Mouse (Mus musculus): Measurements from ENCODE around the gene Spg7. TPM values are rescaled to one million over a fixed set of nuclear protein-coding genes. Genes with fewer than 3 reads are reported as not detected.
A peak's percentile ranks its signal among the peaks of the same experiment; 100 is the strongest.

Spg7 gene
- polyA plus RNA-seq, 1 experiment from 2014 or later, result 51.8 TPM

- H3K4me1 ChIP-seq (replicated peaks; ENCODE audit: control insufficient read depth, insufficient read depth, low read length), result peaks cover 12% of the 10 kb centered on the region
- no peak for ATAC-seq
- no peaks in the 10 kb centered on the region for H3K36me3 ChIP-seq (ENCODE audit: control insufficient read depth, insufficient read depth)
- WGBS, result 82% methylated on average over 4 of the region's 4 CpGs
- H3K9ac ChIP-seq (replicated peaks; ENCODE audit: low read depth, low read length), result no peak overlapping the region
- H3K4me2 ChIP-seq (ENCODE audit: low read length), result no peak overlapping the region
- H3K9me3 ChIP-seq (ENCODE audit: control insufficient read depth, low read length), result no peaks in the 10 kb centered on the region
- H3K27me3 ChIP-seq (replicated peaks; ENCODE audit: control insufficient read depth, insufficient read depth, low read length), result no peaks in the 10 kb centered on the region
- no peak overlapping the region for H3K4me3 ChIP-seq (replicated peaks; ENCODE audit: low read length)
- H3K27ac ChIP-seq (ENCODE audit: low read length), result no peak overlapping the region
Observed at GRCm38 (mm10) chr8:123046706-123047105, 16.0 kb upstream of the Spg7 start.

DNA sequence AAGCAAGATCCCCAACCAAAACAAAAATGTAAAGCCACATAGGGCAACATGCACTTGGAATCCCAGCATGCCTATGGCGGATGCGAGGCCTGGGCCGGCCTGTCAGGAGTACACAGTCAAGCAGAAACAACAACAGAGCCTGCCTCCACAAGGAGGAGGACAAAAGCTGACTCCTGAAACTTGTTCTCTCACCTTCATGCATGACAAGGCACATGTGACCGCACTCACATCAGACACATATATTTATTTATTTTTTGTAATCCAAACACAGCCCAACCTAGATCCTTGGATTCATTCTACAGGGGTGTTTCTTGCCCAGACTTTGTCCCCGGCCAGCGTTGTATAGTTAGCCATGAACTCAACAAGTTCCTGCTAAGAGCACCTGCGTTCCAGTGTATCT is 14.9 kb upstream of the Spg7 start:
- Histone ChIP-seq H3K4me1 (replicated peaks; ENCODE audit: control insufficient read depth, insufficient read depth, low read length) (peaks cover 12% of the 10 kb centered on the region), H3K36me3 (ENCODE audit: control insufficient read depth, insufficient read depth) (no peaks in the 10 kb centered on the region)
- 91% methylated on average over 7 of the region's 7 CpGs for WGBS

GRCm38 (mm10) chr8:123048402-123048801 is 14.3 kb upstream of the Spg7 start:
- 92% methylated on average over 7 of the region's 7 CpGs for WGBS
- no peak overlapping the region for H3K9ac ChIP-seq (replicated peaks; ENCODE audit: low read depth, low read length)
- no peaks in the 10 kb centered on the region for H3K27me3 ChIP-seq (replicated peaks; ENCODE audit: control insufficient read depth, insufficient read depth, low read length)
- H3K4me2 ChIP-seq (ENCODE audit: low read length), result no peak overlapping the region
- no peaks in the 10 kb centered on the region for H3K9me3 ChIP-seq (ENCODE audit: control insufficient read depth, low read length)
- no peak overlapping the region for H3K27ac ChIP-seq (ENCODE audit: low read length)
- H3K4me1 ChIP-seq (replicated peaks; ENCODE audit: control insufficient read depth, insufficient read depth, low read length), result peaks cover 7% of the 10 kb centered on the region
- no peak overlapping the region for H3K4me3 ChIP-seq (replicated peaks; ENCODE audit: low read length)
- no peaks in the 10 kb centered on the region for H3K36me3 ChIP-seq (ENCODE audit: control insufficient read depth, insufficient read depth)
- no peak for ATAC-seq

More for the DNA sequence above, 14.9 kb upstream of the Spg7 start:
- Histone ChIP-seq H3K9me3 (ENCODE audit: control insufficient read depth, low read length) (no peaks in the 10 kb centered on the region), H3K4me3 (replicated peaks; ENCODE audit: low read length) (no peak overlapping the region), H3K27ac (ENCODE audit: low read length) (no peak overlapping the region), H3K9ac (replicated peaks; ENCODE audit: low read depth, low read length) (no peak overlapping the region), H3K27me3 (replicated peaks; ENCODE audit: control insufficient read depth, insufficient read depth, low read length) (no peaks in the 10 kb centered on the region), H3K4me2 (ENCODE audit: low read length) (no peak overlapping the region)
- no peak for ATAC-seq

- Histone ChIP-seq H3K4me2 (ENCODE audit: low read length) (no peak overlapping the region), H3K4me3 (replicated peaks; ENCODE audit: low read length) (no peak overlapping the region), H3K9me3 (ENCODE audit: control insufficient read depth, low read length) (no peaks in the 10 kb centered on the region), H3K27me3 (replicated peaks; ENCODE audit: control insufficient read depth, insufficient read depth, low read length) (no peaks in the 10 kb centered on the region), H3K36me3 (ENCODE audit: control insufficient read depth, insufficient read depth) (no peaks in the 10 kb centered on the region), H3K27ac (ENCODE audit: low read length) (no peak overlapping the region), H3K4me1 (replicated peaks; ENCODE audit: control insufficient read depth, insufficient read depth, low read length) (no peaks in the 10 kb centered on the region), H3K9ac (replicated peaks; ENCODE audit: low read depth, low read length) (no peak overlapping the region)
- ATAC-seq, result no peak
- WGBS, result 78% methylated on average over 5 of the region's 5 CpGs
Observed at GRCm38 (mm10) chr8:123051458-123051857, 11.3 kb upstream of the Spg7 start.

GRCm38 (mm10) chr8:123064072-123064471 is 1.3 kb downstream of the Spg7 start:
- no peaks in the 10 kb centered on the region for H3K27me3 ChIP-seq (replicated peaks; ENCODE audit: control insufficient read depth, insufficient read depth, low read length)
- H3K4me1 ChIP-seq (replicated peaks; ENCODE audit: control insufficient read depth, insufficient read depth, low read length), result peaks cover 22% of the 10 kb centered on the region
- H3K9me3 ChIP-seq (ENCODE audit: control insufficient read depth, low read length), result no peaks in the 10 kb centered on the region
- no peaks in the 10 kb centered on the region for H3K36me3 ChIP-seq (ENCODE audit: control insufficient read depth, insufficient read depth)
- no peak overlapping the region for H3K9ac ChIP-seq (replicated peaks; ENCODE audit: low read depth, low read length)
- H3K27ac ChIP-seq (ENCODE audit: low read length), result no peak overlapping the region
- H3K4me3 ChIP-seq (replicated peaks; ENCODE audit: low read length), result no peak overlapping the region
- no peak for ATAC-seq
- WGBS, result 77% methylated on average over 4 of the region's 4 CpGs
- H3K4me2 ChIP-seq (ENCODE audit: low read length), result peak overlapping the region; percentile 78; the same call in 1 of the 2 replicates

GRCm38 (mm10) chr8:123064809-123065213 is 2.1 kb downstream of the Spg7 start:
- under 1% methylated on average over 14 of the region's 14 CpGs for WGBS
- H3K9me3 ChIP-seq (ENCODE audit: control insufficient read depth, low read length), result no peaks in the 10 kb centered on the region
- peak overlapping the region; percentile 81 for H3K4me3 ChIP-seq (replicated peaks; ENCODE audit: low read length)
- H3K4me2 ChIP-seq (ENCODE audit: low read length), result peak overlapping the region; percentile 78
- peak overlapping the region; percentile 85 for H3K27ac ChIP-seq (ENCODE audit: low read length)
- H3K4me1 ChIP-seq (replicated peaks; ENCODE audit: control insufficient read depth, insufficient read depth, low read length), result peaks cover 22% of the 10 kb centered on the region
- H3K36me3 ChIP-seq (ENCODE audit: control insufficient read depth, insufficient read depth), result no peaks in the 10 kb centered on the region
- peak; percentile 31 for ATAC-seq
- peak overlapping the region; percentile 84 for H3K9ac ChIP-seq (replicated peaks; ENCODE audit: low read depth, low read length)
- H3K27me3 ChIP-seq (replicated peaks; ENCODE audit: control insufficient read depth, insufficient read depth, low read length), result no peaks in the 10 kb centered on the region

GRCm38 (mm10) chr8:123065214-123066100 is 2.7 kb downstream of the Spg7 start:
- WGBS, result under 1% methylated on average over 79 of the region's 84 CpGs
- Histone ChIP-seq H3K4me3 (replicated peaks; ENCODE audit: low read length) (peak overlapping the region; percentile 81), H3K4me2 (ENCODE audit: low read length) (peak overlapping the region; percentile 80), H3K9me3 (ENCODE audit: control insufficient read depth, low read length) (no peaks in the 10 kb centered on the region), H3K36me3 (ENCODE audit: control insufficient read depth, insufficient read depth) (no peaks in the 10 kb centered on the region), H3K27me3 (replicated peaks; ENCODE audit: control insufficient read depth, insufficient read depth, low read length) (no peaks in the 10 kb centered on the region), H3K9ac (replicated peaks; ENCODE audit: low read depth, low read length) (peak overlapping the region; percentile 84), H3K27ac (ENCODE audit: low read length) (peak overlapping the region; percentile 85), H3K4me1 (replicated peaks; ENCODE audit: control insufficient read depth, insufficient read depth, low read length) (peaks cover 22% of the 10 kb centered on the region)
- peak; percentile 96 for ATAC-seq

DNA sequence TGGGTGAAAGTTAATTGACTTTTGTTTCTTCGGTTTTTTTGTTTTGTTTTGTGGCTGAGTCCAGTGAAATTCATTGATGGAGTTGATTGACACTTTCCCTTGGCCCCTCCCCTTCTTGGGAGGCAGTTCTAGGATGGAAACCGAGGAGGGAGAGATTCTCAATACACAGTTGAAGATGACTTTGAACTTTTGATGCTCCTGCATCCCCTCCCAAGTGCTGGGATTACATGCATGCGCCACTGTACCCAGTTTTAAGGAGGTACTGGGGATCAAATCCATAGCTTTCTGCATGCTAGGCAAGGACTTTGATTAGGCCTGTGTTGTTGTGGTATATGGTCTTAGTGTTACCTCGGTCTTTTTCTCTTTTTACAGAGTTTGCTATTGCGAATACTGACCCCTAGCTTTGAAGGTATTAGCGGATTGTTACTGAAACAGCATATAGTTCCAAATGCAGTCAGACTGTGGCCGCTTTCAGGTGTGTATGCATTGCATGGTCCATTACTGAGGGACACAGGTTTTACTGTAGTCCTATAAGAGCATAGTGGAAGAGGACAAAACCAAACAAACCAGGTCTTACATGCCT is 3.5 kb downstream of the Spg7 start:
- Histone ChIP-seq H3K4me3 (replicated peaks; ENCODE audit: low read length) (peak overlapping the region; percentile 81), H3K9ac (replicated peaks; ENCODE audit: low read depth, low read length) (peak overlapping the region; percentile 84), H3K27ac (ENCODE audit: low read length) (peak overlapping the region; percentile 85), H3K9me3 (ENCODE audit: control insufficient read depth, low read length) (no peaks in the 10 kb centered on the region), H3K27me3 (replicated peaks; ENCODE audit: control insufficient read depth, insufficient read depth, low read length) (no peaks in the 10 kb centered on the region), H3K4me2 (ENCODE audit: low read length) (peak overlapping the region; percentile 80), H3K4me1 (replicated peaks; ENCODE audit: control insufficient read depth, insufficient read depth, low read length) (peaks cover 22% of the 10 kb centered on the region), H3K36me3 (ENCODE audit: control insufficient read depth, insufficient read depth) (no peaks in the 10 kb centered on the region; the same call in 1 of the 2 replicates)
- 39% methylated on average over 7 of the region's 7 CpGs for WGBS
- ATAC-seq, result no peak

DNA sequence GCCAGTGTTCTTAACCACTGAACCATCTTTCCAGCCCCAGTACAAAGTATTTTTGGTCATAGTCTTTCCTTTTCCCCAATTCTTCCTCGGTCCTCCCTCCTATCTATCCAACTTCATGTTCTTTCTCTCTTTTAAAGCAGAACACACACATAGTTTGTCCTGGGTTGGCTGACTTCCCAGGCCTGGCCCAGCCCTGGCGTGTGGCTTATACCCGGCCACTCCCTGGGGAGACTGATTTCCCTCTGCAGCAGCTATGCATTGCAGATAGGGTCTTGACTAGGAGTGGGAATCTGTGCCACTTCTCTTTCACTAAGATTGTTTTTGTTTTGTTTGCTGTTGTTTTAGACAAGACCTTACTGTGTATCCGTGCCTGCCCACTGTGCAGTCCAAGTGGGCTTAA is 8.4 kb downstream of the Spg7 start:
- Histone ChIP-seq H3K9me3 (ENCODE audit: control insufficient read depth, low read length) (no peaks in the 10 kb centered on the region), H3K4me1 (replicated peaks; ENCODE audit: control insufficient read depth, insufficient read depth, low read length) (peaks cover 10% of the 10 kb centered on the region), H3K9ac (replicated peaks; ENCODE audit: low read depth, low read length) (no peak overlapping the region), H3K27me3 (replicated peaks; ENCODE audit: control insufficient read depth, insufficient read depth, low read length) (no peaks in the 10 kb centered on the region), H3K27ac (ENCODE audit: low read length) (no peak overlapping the region), H3K4me2 (ENCODE audit: low read length) (no peak overlapping the region), H3K4me3 (replicated peaks; ENCODE audit: low read length) (no peak overlapping the region), H3K36me3 (ENCODE audit: control insufficient read depth, insufficient read depth) (peaks cover 12% of the 10 kb centered on the region)
- WGBS, result 77% methylated on average over 4 of the region's 4 CpGs
- ATAC-seq, result no peak

Data from forebrain, embryonic 16.5 days (tissue).